Mouse (Mus musculus) heart, postnatal 25 days (tissue): ENCODE results near the gene Vsx1. TPM values are rescaled to one million over a fixed set of nuclear protein-coding genes. Genes with fewer than 3 reads are reported as not detected.

Experiments
- DNase-seq: peaks from one replicate; pipeline ENCODE4 v3.0.0; 2022; ENCODE audit warnings: low spot score
- intact Hi-C: fragments of 180-260 bp; cut with DNase I; formaldehyde crosslinking; loops from one replicate; pipeline ENCODE4 v1.15.1; 2025
- total RNA-seq, 2 experiments: library from RNA; stranded (reverse); gene quantifications; 2 replicates each; pipeline ENCODE4 v1.2.3; 2021

The Vsx1 gene
- total RNA-seq, 2 experiments from 2014 or later: 0.10 TPM; not detected in 1

GRCm38 (mm10) chr2:150648300-150648895 lies 40.8 kb downstream of the Vsx1 start:
- intact Hi-C loops: no loop called here

GRCm38 (mm10) chr2:150647681-150648299 lies 41.4 kb downstream of the Vsx1 start:
- intact Hi-C loops: no loop called here
- DNase-seq: no peak

More at GRCm38 (mm10) chr2:150648300-150648895, 40.8 kb downstream of the Vsx1 start:
- DNase-seq: peak; percentile 10

GRCm38 (mm10) chr2:150646411-150647121 lies 42.6 kb downstream of the Vsx1 start:
- intact Hi-C loops: no loop called here
- DNase-seq: no peak

GRCm38 (mm10) chr2:150645225-150645624 lies 43.9 kb downstream of the Vsx1 start:
- intact Hi-C loops: no loop called here

GRCm38 (mm10) chr2:150643726-150644415 lies 45.3 kb downstream of the Vsx1 start:
- intact Hi-C loops: no loop called here
- no peak for DNase-seq

More at GRCm38 (mm10) chr2:150645225-150645624, 43.9 kb downstream of the Vsx1 start:
- no peak for DNase-seq

- intact Hi-C loops: no loop called here
- DNase-seq: no peak
Measured at GRCm38 (mm10) chr2:150643166-150643565, 46.0 kb downstream of the Vsx1 start.

GRCm38 (mm10) chr2:150638370-150638733 lies 50.8 kb downstream of the Vsx1 start:
- no peak for DNase-seq
- intact Hi-C loops: no loop called here

- intact Hi-C loops: no loop called here
- DNase-seq: no peak
Measured at GRCm38 (mm10) chr2:150637702-150638369, 51.3 kb downstream of the Vsx1 start.

- intact Hi-C loops: no loop called here
- no peak for DNase-seq
Measured at GRCm38 (mm10) chr2:150635877-150636446, 53.2 kb downstream of the Vsx1 start.

Other genes with a start within 250 kb of the Vsx1 start
- 1 to 10 TPM; 5.8 to 6.0 TPM for gene Zfp442, start 237.9 kb downstream of the Vsx1 start, total RNA-seq
- under 1 TPM; 0.10 to 0.11 TPM for gene Zfp345, start 204.3 kb downstream of the Vsx1 start, total RNA-seq
- gene Cst7, start 118.9 kb downstream of the Vsx1 start, total RNA-seq: not detected
- 10 to 100 TPM; 52.0 to 55.7 TPM for gene Apmap, start 80.8 kb downstream of the Vsx1 start, total RNA-seq
- gene Acss1, start 20.9 kb downstream of the Vsx1 start, total RNA-seq: 100 to 1,000 TPM; 217 to 247 TPM
- 10 to 100 TPM; 16.1 to 16.6 TPM for gene Entpd6, start 59.7 kb upstream of the Vsx1 start, total RNA-seq
- gene Pygb, start 97.4 kb upstream of the Vsx1 start, total RNA-seq: 100 to 1,000 TPM; 444 to 470 TPM
- gene Abhd12, start 215.4 kb upstream of the Vsx1 start, total RNA-seq: 10 to 100 TPM; 42.5 to 44.5 TPM
- gene Gins1, start 216.0 kb upstream of the Vsx1 start, total RNA-seq: 1 to 10 TPM; 2.3 to 3.0 TPM